Mouse (Mus musculus) liver, embryonic 11.5 days (tissue): ENCODE measurements around the gene A2ml1. TPM values are rescaled to one million over a fixed set of nuclear protein-coding genes. Genes with fewer than 3 reads are reported as not detected.

ENCODE experiments used
- ATAC-seq: fragments of 200-750 bp; cut with Nextera tagmentation; replicated peaks from 2 replicates; pipeline ENCODE4 v1.8.0; 2017; ENCODE audit warnings: moderate number of reproducible peaks, mild to moderate bottlenecking, moderate TSS enrichment, moderate library complexity; ENCODE audit not compliant: low FRiP score
- DNase-seq: peaks from one replicate; pipeline ENCODE4 v3.0.0-alpha.2; 2017; ENCODE audit warnings: low spot score
- H3K27ac ChIP-seq: fragments of 300-500 bp; sonication (generic); 2 replicates; pipeline ENCODE4 v1.5.1; 2014; ENCODE audit warnings: mild to moderate bottlenecking, low read depth, low read length, control low read depth
- H3K27me3 ChIP-seq: fragments of 300-500 bp; sonication (generic); replicated peaks from 2 replicates; pipeline ENCODE4 v1.6.1; 2014; ENCODE audit warnings: low read length, mixed read lengths; ENCODE audit not compliant: control insufficient read depth, insufficient read depth
- H3K36me3 ChIP-seq: fragments of 300-500 bp; sonication (generic); 2 replicates; pipeline ENCODE4 v1.6.1; 2014; ENCODE audit warnings: mild to moderate bottlenecking, low read length, moderate library complexity, mixed read lengths; ENCODE audit not compliant: control insufficient read depth, insufficient read depth
- H3K4me1 ChIP-seq: fragments of 300-500 bp; sonication (generic); replicated peaks from 2 replicates; pipeline ENCODE4 v1.6.1; 2014; ENCODE audit warnings: low read length, mixed read lengths; ENCODE audit not compliant: control insufficient read depth, insufficient read depth
- H3K4me2 ChIP-seq: fragments of 300-500 bp; sonication (generic); 2 replicates; pipeline ENCODE4 v1.6.1; 2014; ENCODE audit warnings: mild to moderate bottlenecking, control low read depth, moderate library complexity
- H3K4me3 ChIP-seq: fragments of 300-500 bp; sonication (generic); 2 replicates; pipeline ENCODE4 v1.5.1; 2014; ENCODE audit warnings: low read depth, low read length, control low read depth
- H3K9ac ChIP-seq: fragments of 300-500 bp; sonication (generic); 2 replicates; pipeline ENCODE4 v1.6.1; 2014; ENCODE audit warnings: low read depth, low read length, control low read depth
- H3K9me3 ChIP-seq: fragments of 300-500 bp; sonication (generic); 2 replicates; pipeline ENCODE4 v1.6.1; 2016; ENCODE audit warnings: low read length, inconsistent platforms, mixed read lengths; ENCODE audit not compliant: control insufficient read depth
- WGBS: fragments of 180-500 bp; shearing (Covaris S2); extraction: QIAGEN DNeasy Blood & Tissue Kit; methylation state at CpG from one replicate; pipeline ENCODE4 v1.1.7; 2014; 5-methylcytosine and 5-hydroxymethylcytosine counted together
- polyA plus RNA-seq: library from polyadenylated mRNA; unstranded; fragments of >200 nt; fragmentation: Nextera tagmentation; extraction: Ambion mirVana; gene quantifications from 2 replicates; pipeline ENCODE4 v1.2.1, GENCODE M21; 2014

A2ml1 gene
- polyA plus RNA-seq, 1 experiment from 2014 or later: 1.3 TPM

GRCm38 (mm10) chr6:128602463-128603201, 21.2 kb upstream of the A2ml1 start:
- H3K9ac ChIP-seq: no peak overlapping the region
- ATAC-seq (no peak), DNase-seq (no peak)
- H3K36me3 ChIP-seq: no peaks in the 10 kb centered on the region
- 64% methylated on average over 10 of the region's 10 CpGs for WGBS
- no peaks in the 10 kb centered on the region for H3K9me3 ChIP-seq
- no peaks in the 10 kb centered on the region for H3K4me1 ChIP-seq
- H3K27me3 ChIP-seq: no peaks in the 10 kb centered on the region
- no peak overlapping the region for H3K27ac ChIP-seq
- no peak overlapping the region for H3K4me2 ChIP-seq
- H3K4me3 ChIP-seq: no peak overlapping the region

GRCm38 (mm10) chr6:128602026-128602425, 20.6 kb upstream of the A2ml1 start:
- H3K9me3 ChIP-seq: no peaks in the 10 kb centered on the region
- H3K27me3 ChIP-seq: no peaks in the 10 kb centered on the region
- ATAC-seq (no peak), DNase-seq (no peak)
- no peaks in the 10 kb centered on the region for H3K4me1 ChIP-seq
- H3K36me3 ChIP-seq: no peaks in the 10 kb centered on the region
- H3K4me3 ChIP-seq: no peak overlapping the region
- H3K4me2 ChIP-seq: no peak overlapping the region
- no peak overlapping the region for H3K27ac ChIP-seq
- 60% methylated on average over 3 of the region's 3 CpGs for WGBS
- no peak overlapping the region for H3K9ac ChIP-seq

GRCm38 (mm10) chr6:128599555-128599954, 18.1 kb upstream of the A2ml1 start:
- Histone ChIP-seq H3K27ac (no peak overlapping the region), H3K4me1 (no peaks in the 10 kb centered on the region), H3K9me3 (no peaks in the 10 kb centered on the region), H3K36me3 (no peaks in the 10 kb centered on the region), H3K27me3 (no peaks in the 10 kb centered on the region), H3K4me3 (no peak overlapping the region), H3K4me2 (no peak overlapping the region), H3K9ac (no peak overlapping the region)
- WGBS: 56% methylated on average over 4 of the region's 4 CpGs
- no peak for DNase-seq
- no peak for ATAC-seq

GRCm38 (mm10) chr6:128598256-128599047, 17.0 kb upstream of the A2ml1 start:
- 56% methylated on average over 2 of the region's 2 CpGs for WGBS
- Histone ChIP-seq H3K27ac (no peak overlapping the region), H3K4me2 (no peak overlapping the region), H3K4me1 (no peaks in the 10 kb centered on the region), H3K27me3 (no peaks in the 10 kb centered on the region), H3K4me3 (no peak overlapping the region), H3K9me3 (no peaks in the 10 kb centered on the region), H3K36me3 (no peaks in the 10 kb centered on the region), H3K9ac (no peak overlapping the region)
- DNase-seq (no peak), ATAC-seq (no peak)

- no peaks in the 10 kb centered on the region for H3K4me1 ChIP-seq
- no peaks in the 10 kb centered on the region for H3K36me3 ChIP-seq
- no peak overlapping the region for H3K9ac ChIP-seq
- ATAC-seq (0 out of 2 replicates have a peak, but pooled peaks have one; percentile 57), DNase-seq (no peak)
- peak overlapping the region; percentile 12 for H3K4me2 ChIP-seq
- H3K27me3 ChIP-seq: no peaks in the 10 kb centered on the region
- no peak overlapping the region for H3K4me3 ChIP-seq
- no peaks in the 10 kb centered on the region for H3K9me3 ChIP-seq
- peak overlapping the region; percentile 43 for H3K27ac ChIP-seq
- 60% methylated on average over 9 of the region's 9 CpGs for WGBS
Observed at GRCm38 (mm10) chr6:128597121-128597522, 15.7 kb upstream of the A2ml1 start.

GRCm38 (mm10) chr6:128594651-128595050, 13.2 kb upstream of the A2ml1 start:
- DNase-seq (no peak), ATAC-seq (no peak)
- Histone ChIP-seq H3K4me2 (no peak overlapping the region), H3K4me3 (no peak overlapping the region), H3K4me1 (no peaks in the 10 kb centered on the region), H3K9ac (no peak overlapping the region), H3K27me3 (no peaks in the 10 kb centered on the region), H3K9me3 (no peaks in the 10 kb centered on the region), H3K36me3 (no peaks in the 10 kb centered on the region), H3K27ac (no peak overlapping the region)
- 85% methylated on average over 9 of the region's 9 CpGs for WGBS

GRCm38 (mm10) chr6:128589426-128589825, 8.0 kb upstream of the A2ml1 start:
- H3K4me3 ChIP-seq: no peak overlapping the region
- WGBS: 68% methylated on average over 4 of the region's 4 CpGs
- ATAC-seq (no peak), DNase-seq (no peak)
- no peaks in the 10 kb centered on the region for H3K36me3 ChIP-seq
- H3K4me1 ChIP-seq: no peaks in the 10 kb centered on the region
- H3K4me2 ChIP-seq: no peak overlapping the region
- no peaks in the 10 kb centered on the region for H3K27me3 ChIP-seq
- H3K9me3 ChIP-seq: no peaks in the 10 kb centered on the region
- H3K9ac ChIP-seq: no peak overlapping the region
- H3K27ac ChIP-seq: no peak overlapping the region

GRCm38 (mm10) chr6:128587619-128588018, 6.2 kb upstream of the A2ml1 start:
- peak; percentile 80 for ATAC-seq

More at GRCm38 (mm10) chr6:128587619-128588018, 6.2 kb upstream of the A2ml1 start:
- H3K4me1 ChIP-seq: no peaks in the 10 kb centered on the region
- no peak overlapping the region for H3K9ac ChIP-seq
- H3K4me2 ChIP-seq: no peak overlapping the region
- H3K4me3 ChIP-seq: no peak overlapping the region
- WGBS: 57% methylated on average over 6 of the region's 6 CpGs
- H3K27me3 ChIP-seq: no peaks in the 10 kb centered on the region
- no peaks in the 10 kb centered on the region for H3K9me3 ChIP-seq
- no peak for DNase-seq
- no peaks in the 10 kb centered on the region for H3K36me3 ChIP-seq
- no peak overlapping the region for H3K27ac ChIP-seq
